ENCODE assay signal across 22 mouse cellular contexts in the genomic region with DNA sequence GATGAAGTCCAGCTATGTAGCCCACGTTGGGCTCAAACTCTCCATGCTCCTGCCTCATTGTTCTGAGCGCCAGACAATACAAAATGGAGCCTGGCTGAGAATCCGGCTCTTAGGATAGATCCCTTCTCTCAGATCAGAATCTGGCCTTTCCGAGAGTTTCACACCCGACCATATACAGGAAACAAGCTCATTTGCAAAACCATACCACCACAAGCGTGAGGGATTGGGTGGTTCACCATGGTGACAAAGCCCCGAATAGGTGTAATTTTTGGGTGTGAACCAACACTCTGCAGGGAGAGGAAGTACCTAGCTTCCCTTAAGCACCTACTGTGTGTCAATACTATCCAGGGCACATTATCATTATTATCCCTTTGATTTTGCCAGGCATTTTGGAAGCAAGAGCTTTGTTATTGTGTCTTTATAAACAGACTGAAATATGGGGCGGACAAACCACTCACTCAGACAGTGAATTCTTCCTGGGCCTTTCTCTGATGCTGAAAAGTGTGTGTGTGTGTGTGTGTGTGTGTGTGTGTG. TPM values are rescaled to one million over a fixed set of nuclear protein-coding genes. Genes with fewer than 3 reads are reported as not detected.
DNase-seq lines count a peak whose midpoint lies in the region; ATAC-seq and TF ChIP-seq lines count a peak whose summit lies in the region.
"Had no signal": no experiment of that assay in that cellular context is flagged by ENCODE, and none has a peak within 500 bp of the region (broad histone marks: within the 10 kb centered on the region; RNA-seq: fewer than 3 reads in every experiment).

No protein-coding gene starts in this region.

- H3K4me3 ChIP-seq in kidney, embryonic 15.5 days (replicated peaks): no peak overlapping the region
- no peak overlapping the region for H3K4me3 ChIP-seq in liver, postnatal 0 days (ENCODE audit: low read depth, low read length)
- H3K4me3 ChIP-seq: embryonic facial prominence, embryonic 12.5 days; heart, embryonic 12.5 days; limb, embryonic 15.5 days; lung, embryonic 15.5 days; midbrain, embryonic 15.5 days had no signal

- ATAC-seq in kidney, embryonic 15.5 days (replicated peaks; ENCODE audit: low FRiP score): no peak
- ATAC-seq in liver, postnatal 0 days: no peak
- ATAC-seq: forebrain, postnatal 0 days; midbrain, embryonic 15.5 days had no signal

- no peak for DNase-seq in kidney, postnatal 25 days
- peak; percentile 33 for DNase-seq in thymus, postnatal 0 days (ENCODE audit: low spot score)
- no peak for DNase-seq in thymus, postnatal 4 days
- DNase-seq in liver, postnatal 0 days: no peak
- DNase-seq in MN1 (ENCODE audit: low spot score): no peak
- no peak for DNase-seq in heart, postnatal 10 days
- no peak for DNase-seq in left cerebral cortex, adult 18-20 months (ENCODE audit: low spot score in 2 of 2)
- DNase-seq: adrenal gland, postnatal 25 days; cerebellum, adult 2 months; forebrain, postnatal 0 days; heart, postnatal 36 days; spleen, adult 18-20 months had no signal

- intact Hi-C loops in heart, postnatal 10 days (cut with DNase I): no loop called here

- 81% methylated on average over 8 of the region's 8 CpGs for WGBS in kidney, embryonic 15.5 days
- 66% methylated on average over 8 of the region's 8 CpGs for WGBS in liver, postnatal 0 days (ENCODE audit: insufficient replicate concordance)

- peaks cover 8% of the 10 kb centered on the region for H3K4me1 ChIP-seq in kidney, embryonic 15.5 days
- peaks cover 3% of the 10 kb centered on the region; the same call in 1 of the 2 replicates for H3K4me1 ChIP-seq in liver, postnatal 0 days (ENCODE audit: insufficient read depth)
- H3K4me1 ChIP-seq: lung, embryonic 15.5 days; midbrain, embryonic 15.5 days had no signal

- no peak overlapping the region for H3K9ac ChIP-seq in kidney, embryonic 15.5 days
- H3K9ac ChIP-seq in liver, postnatal 0 days (replicated peaks): no peak overlapping the region
- H3K9ac ChIP-seq: embryonic facial prominence, embryonic 12.5 days; forebrain, postnatal 0 days; heart, embryonic 12.5 days; limb, embryonic 15.5 days; lung, embryonic 15.5 days; midbrain, embryonic 15.5 days had no signal

- TF ChIP-seq EP300 in liver, postnatal 0 days (IDR thresholded peaks at IDR 0.05; ENCODE audit: low read depth): no peak

- no peaks in the 10 kb centered on the region for H3K36me3 ChIP-seq in kidney, embryonic 15.5 days
- H3K36me3 ChIP-seq in liver, postnatal 0 days (replicated peaks; ENCODE audit: insufficient read depth, low read length): no peaks in the 10 kb centered on the region
- H3K36me3 ChIP-seq: embryonic facial prominence, embryonic 12.5 days; heart, embryonic 12.5 days; limb, embryonic 15.5 days; lung, embryonic 15.5 days; midbrain, embryonic 15.5 days had no signal

- no peak overlapping the region for H3K4me2 ChIP-seq in kidney, embryonic 15.5 days
- H3K4me2 ChIP-seq in liver, postnatal 0 days (ENCODE audit: low read depth, low read length): no peak overlapping the region
- H3K4me2 ChIP-seq: embryonic facial prominence, embryonic 12.5 days; heart, embryonic 12.5 days; limb, embryonic 15.5 days; lung, embryonic 15.5 days; midbrain, embryonic 15.5 days had no signal

- H3K27me3 ChIP-seq in kidney, embryonic 15.5 days: no peaks in the 10 kb centered on the region
- H3K27me3 ChIP-seq in liver, postnatal 0 days (ENCODE audit: insufficient read depth, low read length): no peaks in the 10 kb centered on the region
- H3K27me3 ChIP-seq: embryonic facial prominence, embryonic 12.5 days; heart, embryonic 12.5 days; limb, embryonic 15.5 days; lung, embryonic 15.5 days; midbrain, embryonic 15.5 days had no signal

- H3K9me3 ChIP-seq in kidney, embryonic 15.5 days (replicated peaks): no peaks in the 10 kb centered on the region
- no peaks in the 10 kb centered on the region for H3K9me3 ChIP-seq in liver, postnatal 0 days (ENCODE audit: low read length)
- H3K9me3 ChIP-seq: embryonic facial prominence, embryonic 12.5 days; heart, embryonic 12.5 days; limb, embryonic 15.5 days; lung, embryonic 15.5 days; midbrain, embryonic 15.5 days had no signal

- TF ChIP-seq CTCF in liver, postnatal 0 days (IDR thresholded peaks at IDR 0.05; ENCODE audit: low read depth): no peak

- peak overlapping the region; percentile 73; the same call in 1 of the 2 replicates for H3K27ac ChIP-seq in kidney, embryonic 15.5 days
- peak overlapping the region; percentile 34; the same call in 1 of the 2 replicates for H3K27ac ChIP-seq in liver, postnatal 0 days (ENCODE audit: low read depth)
- H3K27ac ChIP-seq: embryonic facial prominence, embryonic 12.5 days; limb, embryonic 15.5 days; midbrain, embryonic 15.5 days had no signal

RNA-seq across cellular contexts. Expression of a gene that starts 1.8 kb away (rescaled TPM):
- 11.3 and 11.4 TPM in 2 replicates for polyA plus RNA-seq in kidney, embryonic 15.5 days (2015; fragmentation: Nextera tagmentation; extraction: Ambion mirVana)
- 1,471 and 1,532 TPM in 2 replicates for polyA plus RNA-seq in thymus, postnatal 0 days (2015; fragmentation: Nextera tagmentation; extraction: Ambion mirVana)
- 3.3 and 3.4 TPM in 2 replicates for polyA plus RNA-seq in liver, postnatal 0 days (2015; fragmentation: Nextera tagmentation; extraction: Ambion mirVana)
- total RNA-seq in heart, postnatal 10 days (2021): 1 to 10 TPM; 2.1 to 3.9 TPM
- 1 to 10 TPM; 1.2 to 4.4 TPM for total RNA-seq in left cerebral cortex, adult 18-20 months (2021)
- total RNA-seq: gastrocnemius, adult 18-20 months had no signal

RNA-seq across cellular contexts. Expression of a gene that starts 6.7 kb away (rescaled TPM):
- polyA plus RNA-seq in kidney, embryonic 15.5 days (2015; fragmentation: Nextera tagmentation; extraction: Ambion mirVana): 27.8 and 29.1 TPM in 2 replicates
- polyA plus RNA-seq in thymus, postnatal 0 days (2015; fragmentation: Nextera tagmentation; extraction: Ambion mirVana): 2.6 and 3.7 TPM in 2 replicates
- 13.1 and 15.0 TPM in 2 replicates for polyA plus RNA-seq in liver, postnatal 0 days (2015; fragmentation: Nextera tagmentation; extraction: Ambion mirVana)
- total RNA-seq in heart, postnatal 10 days (2021): 1 to 10 TPM; 1.7 to 1.9 TPM
- total RNA-seq in left cerebral cortex, adult 18-20 months (2021): under 1 TPM in 1 of 2 experiments, not detected in 1; 0.46 TPM
- total RNA-seq: ES-E14; forebrain, postnatal 0 days; gastrocnemius, adult 18-20 months; layer of hippocampus, postnatal 10 days; megakaryocyte progenitor cell, adult 5-6 weeks had no signal
- polyA plus RNA-seq: forebrain, postnatal 0 days had no signal

RNA-seq across cellular contexts. Expression of a gene that starts 28.8 kb away (rescaled TPM):
- 287 and 288 TPM in 2 replicates for polyA plus RNA-seq in kidney, embryonic 15.5 days (2015; fragmentation: Nextera tagmentation; extraction: Ambion mirVana)
- polyA plus RNA-seq in thymus, postnatal 0 days (2015; fragmentation: Nextera tagmentation; extraction: Ambion mirVana): 325 and 333 TPM in 2 replicates
- polyA plus RNA-seq in liver, postnatal 0 days (2015; fragmentation: Nextera tagmentation; extraction: Ambion mirVana): 119 and 125 TPM in 2 replicates
- 100 to 1,000 TPM; 143 to 144 TPM for total RNA-seq in heart, postnatal 10 days (2021)
- total RNA-seq in left cerebral cortex, adult 18-20 months (2021): 100 to 1,000 TPM; 124 to 128 TPM

RNA-seq across cellular contexts. Expression of a gene that starts 28.9 kb away (rescaled TPM):
- polyA plus RNA-seq in kidney, embryonic 15.5 days (2015; fragmentation: Nextera tagmentation; extraction: Ambion mirVana): 209 and 215 TPM in 2 replicates
- 190 and 230 TPM in 2 replicates for polyA plus RNA-seq in thymus, postnatal 0 days (2015; fragmentation: Nextera tagmentation; extraction: Ambion mirVana)
- 81.7 and 93.9 TPM in 2 replicates for polyA plus RNA-seq in liver, postnatal 0 days (2015; fragmentation: Nextera tagmentation; extraction: Ambion mirVana)
- total RNA-seq in heart, postnatal 10 days (2021): 10 to 100 TPM; 61.7 to 63.5 TPM
- 10 to 100 TPM; 89.2 to 90.1 TPM for total RNA-seq in left cerebral cortex, adult 18-20 months (2021)

RNA-seq across cellular contexts. Expression of a gene that starts 29.1 kb away (rescaled TPM):
- 264 and 274 TPM in 2 replicates for polyA plus RNA-seq in kidney, embryonic 15.5 days (2015; fragmentation: Nextera tagmentation; extraction: Ambion mirVana)
- 310 and 317 TPM in 2 replicates for polyA plus RNA-seq in thymus, postnatal 0 days (2015; fragmentation: Nextera tagmentation; extraction: Ambion mirVana)
- 54.9 and 59.0 TPM in 2 replicates for polyA plus RNA-seq in liver, postnatal 0 days (2015; fragmentation: Nextera tagmentation; extraction: Ambion mirVana)
- total RNA-seq in heart, postnatal 10 days (2021): 10 to 100 TPM; 35.1 to 38.1 TPM
- total RNA-seq in left cerebral cortex, adult 18-20 months (2021): 10 to 100 TPM; 21.5 to 22.7 TPM

Comparison
In these comparisons a context has a peak if more than half of its experiments do, and no peak if none do; other contexts are left out.
1. RNA of a gene that starts 1.8 kb away (polyA plus RNA-seq): 1,471 to 1,532 TPM in thymus, postnatal 0 days; 11.3 to 11.4 TPM in kidney, embryonic 15.5 days and 3.3 to 3.4 TPM in liver, postnatal 0 days; every median in the first group is over 100 times any median in the second.